Mouse (Mus musculus) spleen, adult 2 months (tissue): ENCODE data around the gene Psmf1.

Source experiments
- CTCF ChIP-seq: fragments of 200-500 bp; IDR thresholded peaks from 2 replicates; pipeline ENCODE4 v1.5.1; 2011; ENCODE audit warnings: mild to moderate bottlenecking, inconsistent platforms; ENCODE audit not compliant: insufficient read depth, insufficient read length, insufficient replicate concordance; ENCODE audit errors: extremely low read depth
- POLR2A ChIP-seq: fragments of 200-500 bp; IDR thresholded peaks from 2 replicates; pipeline ENCODE4 v1.6.1; 2011; ENCODE audit warnings: low read depth, low read length, inconsistent platforms

DNA sequence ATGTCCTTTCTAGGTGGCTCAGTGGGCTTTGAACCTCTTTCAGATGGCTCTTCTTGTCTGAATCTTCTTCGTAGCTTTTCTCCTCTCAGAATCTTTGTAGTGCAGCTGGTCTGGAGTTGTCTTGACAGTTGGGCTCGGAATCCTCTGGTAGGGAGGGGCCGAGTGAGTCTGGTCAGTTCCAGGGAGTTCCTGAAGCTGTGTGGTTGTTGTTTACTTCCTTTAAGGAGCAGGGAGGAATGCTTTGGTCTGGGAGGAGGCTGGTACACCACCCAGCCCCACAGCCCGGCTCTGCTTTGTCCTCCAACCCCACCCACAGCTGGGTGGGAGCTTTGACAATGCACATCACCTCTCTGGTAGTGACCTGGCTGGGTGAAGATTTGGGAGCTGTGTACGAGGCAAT is 7.3 kb upstream of the Psmf1 start:
- TF ChIP-seq POLR2A (no peak), CTCF (no peak)
